Mouse (Mus musculus) midbrain, embryonic 12.5 days (tissue): Measurements from ENCODE around the gene Hrc. TPM values are rescaled to one million over a fixed set of nuclear protein-coding genes. Genes with fewer than 3 reads are reported as not detected.

Experiments
- ATAC-seq: fragments of 200-750 bp; cut with Nextera tagmentation; 2 replicates; pipeline ENCODE4 v1.8.0; 2017; ENCODE audit warnings: low read depth, moderate TSS enrichment, moderate library complexity; ENCODE audit not compliant: low FRiP score
- H3K27ac ChIP-seq: fragments of 300-500 bp; sonication (generic); replicated peaks from 2 replicates; pipeline ENCODE4 v1.5.1; 2016; ENCODE audit warnings: mild to moderate bottlenecking
- H3K27me3 ChIP-seq: fragments of 300-500 bp; sonication (generic); 2 replicates; pipeline ENCODE4 v1.6.1; 2016; ENCODE audit warnings: mild to moderate bottlenecking
- H3K36me3 ChIP-seq: fragments of 300-500 bp; sonication (generic); 2 replicates; pipeline ENCODE4 v1.6.1; 2016
- H3K4me1 ChIP-seq: fragments of 300-500 bp; sonication (generic); 2 replicates; pipeline ENCODE4 v1.6.1; 2016
- H3K4me2 ChIP-seq: fragments of 300-500 bp; sonication (generic); replicated peaks from 2 replicates; pipeline ENCODE4 v1.6.1; 2016; ENCODE audit warnings: mild to moderate bottlenecking, moderate library complexity
- H3K4me3 ChIP-seq: fragments of 300-500 bp; sonication (generic); 2 replicates; pipeline ENCODE4 v1.5.1; 2016; ENCODE audit warnings: mild to moderate bottlenecking
- H3K9ac ChIP-seq: fragments of 300-500 bp; sonication (generic); replicated peaks from 2 replicates; pipeline ENCODE4 v1.6.1; 2016; ENCODE audit warnings: mild to moderate bottlenecking, moderate library complexity
- H3K9me3 ChIP-seq: fragments of 300-500 bp; sonication (generic); 2 replicates; pipeline ENCODE4 v1.6.1; 2016; ENCODE audit warnings: mild to moderate bottlenecking
- WGBS: fragments of 180-500 bp; shearing (Covaris S2); methylation state at CpG from one replicate; pipeline ENCODE4 v1.1.7; 2016; 5-methylcytosine and 5-hydroxymethylcytosine counted together
- polyA plus RNA-seq: library from polyadenylated mRNA; unstranded; fragments of >200 nt; fragmentation: Nextera tagmentation; extraction: Ambion mirVana; gene quantifications from 2 replicates; pipeline ENCODE4 v1.2.1, GENCODE M21; 2016

The Hrc gene
- polyA plus RNA-seq, 1 experiment from 2014 or later: 0.24 TPM

GRCm38 (mm10) chr7:45369022-45369745 lies 34.1 kb downstream of the Hrc start:
- Histone ChIP-seq H3K4me2 (peak overlapping the region; percentile 89; the same call in 1 of the 2 replicates), H3K9me3 (no peaks in the 10 kb centered on the region), H3K4me3 (0 out of 2 replicates have a peak overlapping the region, but pooled peaks have one; percentile 46), H3K9ac (no peak overlapping the region), H3K36me3 (peaks cover 21% of the 10 kb centered on the region; the same call in 1 of the 2 replicates), H3K4me1 (peaks cover 39% of the 10 kb centered on the region), H3K27me3 (peaks cover 44% of the 10 kb centered on the region), H3K27ac (no peak overlapping the region)
- ATAC-seq: no peak
- 78% methylated on average over 16 of the region's 16 CpGs for WGBS

- Histone ChIP-seq H3K9me3 (no peaks in the 10 kb centered on the region), H3K4me3 (peak overlapping the region; percentile 46), H3K9ac (peak overlapping the region; percentile 62), H3K4me1 (peaks cover 39% of the 10 kb centered on the region), H3K4me2 (peak overlapping the region; percentile 89), H3K27ac (no peak overlapping the region), H3K27me3 (peaks cover 42% of the 10 kb centered on the region), H3K36me3 (peaks cover 26% of the 10 kb centered on the region)
- no peak; the same call in 1 of the 2 replicates for ATAC-seq
- 9% methylated on average over 52 of the region's 52 CpGs for WGBS
Measured at GRCm38 (mm10) chr7:45369836-45370474, 34.9 kb downstream of the Hrc start.

GRCm38 (mm10) chr7:45370475-45371311 lies 35.6 kb downstream of the Hrc start, which contains the start of gene Lin7b:
Gene Lin7b, minus strand, starts transcription at chr7:45370583.
- Histone ChIP-seq H3K36me3 (peaks cover 32% of the 10 kb centered on the region), H3K27ac (no peak within 1 kb of the TSS), H3K4me1 (peaks cover 32% of the 10 kb centered on the region)

GRCm38 (mm10) chr7:45372371-45372770 lies 37.3 kb downstream of the Hrc start:
- Histone ChIP-seq H3K4me3 (no peak overlapping the region), H3K4me2 (no peak overlapping the region), H3K4me1 (peaks cover 28% of the 10 kb centered on the region), H3K27ac (no peak overlapping the region), H3K9me3 (no peaks in the 10 kb centered on the region), H3K27me3 (peaks cover 40% of the 10 kb centered on the region), H3K36me3 (peaks cover 49% of the 10 kb centered on the region), H3K9ac (no peak overlapping the region)
- no peak for ATAC-seq
- WGBS: 86% methylated on average over 5 of the region's 5 CpGs

More at GRCm38 (mm10) chr7:45370475-45371311, 35.6 kb downstream of the Hrc start, which contains the start of gene Lin7b:
- Histone ChIP-seq H3K4me2 (peak within 1 kb of the TSS; percentile 89), H3K9me3 (no peaks in the 10 kb centered on the region), H3K9ac (peak within 1 kb of the TSS; percentile 62), H3K27me3 (peaks cover 40% of the 10 kb centered on the region), H3K4me3 (peak within 1 kb of the TSS; percentile 46)
- ATAC-seq: peak; percentile 31
- 12% methylated on average over 28 of the region's 28 CpGs for WGBS

- Histone ChIP-seq H3K4me3 (no peak overlapping the region), H3K4me2 (no peak overlapping the region), H3K4me1 (peaks cover 18% of the 10 kb centered on the region), H3K27ac (no peak overlapping the region), H3K36me3 (peaks cover 71% of the 10 kb centered on the region), H3K9me3 (no peaks in the 10 kb centered on the region), H3K9ac (no peak overlapping the region), H3K27me3 (peaks cover 23% of the 10 kb centered on the region)
- whole genome bisulfite sequencing: 94% methylated on average over 8 of the region's 8 CpGs
- ATAC-seq: no peak
Measured at GRCm38 (mm10) chr7:45374620-45375019, 39.5 kb downstream of the Hrc start.

GRCm38 (mm10) chr7:45376057-45376456 lies 41.0 kb downstream of the Hrc start:
- H3K4me3 ChIP-seq: no peak overlapping the region
- peaks cover 9% of the 10 kb centered on the region; the same call in 1 of the 2 replicates for H3K27me3 ChIP-seq
- no peak overlapping the region for H3K27ac ChIP-seq
- peaks cover 86% of the 10 kb centered on the region for H3K36me3 ChIP-seq
- H3K9me3 ChIP-seq: no peaks in the 10 kb centered on the region
- H3K4me2 ChIP-seq: no peak overlapping the region
- H3K9ac ChIP-seq: no peak overlapping the region
- ATAC-seq: no peak
- peaks cover 4% of the 10 kb centered on the region; the same call in 1 of the 2 replicates for H3K4me1 ChIP-seq
- 97% methylated on average over 1 of the region's 1 CpGs for WGBS

- Histone ChIP-seq H3K27ac (no peak overlapping the region), H3K4me3 (no peak overlapping the region), H3K9ac (no peak overlapping the region), H3K27me3 (no peaks in the 10 kb centered on the region), H3K36me3 (peaks cover 98% of the 10 kb centered on the region), H3K9me3 (no peaks in the 10 kb centered on the region), H3K4me2 (no peak overlapping the region), H3K4me1 (no peaks in the 10 kb centered on the region)
- 90% methylated on average over 3 of the region's 3 CpGs for WGBS
- no peak for ATAC-seq
Measured at GRCm38 (mm10) chr7:45386077-45386476, 51.0 kb downstream of the Hrc start.

Other genes with a start within 250 kb of the Hrc start
- 106 and 151 TPM in 2 replicates for gene Rcn3, start 243.1 kb upstream of the Hrc start, polyA plus RNA-seq
- 17.3 and 25.9 TPM in 2 replicates for gene Fcgrt, start 231.4 kb upstream of the Hrc start, polyA plus RNA-seq
- gene Rps11, start 210.9 kb upstream of the Hrc start, polyA plus RNA-seq: 1,160 and 1,195 TPM in 2 replicates
- gene Rpl13a, start 206.5 kb upstream of the Hrc start, polyA plus RNA-seq: 1,022 and 1,026 TPM in 2 replicates
- gene Gm45713, start 199.1 kb upstream of the Hrc start, polyA plus RNA-seq: 0.25 and 0.45 TPM in 2 replicates
- gene Flt3l, start 198.9 kb upstream of the Hrc start, polyA plus RNA-seq: 0.64 and 1.2 TPM in 2 replicates
- 92.3 and 103 TPM in 2 replicates for gene Pih1d1, start 181.0 kb upstream of the Hrc start, polyA plus RNA-seq
- gene Aldh16a1, start 180.7 kb upstream of the Hrc start, polyA plus RNA-seq: 38.0 and 39.4 TPM in 2 replicates
- gene Slc17a7, start 171.3 kb upstream of the Hrc start, polyA plus RNA-seq: 0.61 and 1.0 TPM in 2 replicates
- not detected in 2 replicates for gene Gfy, start 155.7 kb upstream of the Hrc start, polyA plus RNA-seq
- 1.3 and 2.4 TPM in 2 replicates for gene Pth2, start 154.3 kb upstream of the Hrc start, polyA plus RNA-seq
- gene Ccdc155, start 130.4 kb upstream of the Hrc start, polyA plus RNA-seq: 0.63 and 0.75 TPM in 2 replicates
- gene Dkkl1, start 123.1 kb upstream of the Hrc start, polyA plus RNA-seq: 1.0 and 1.4 TPM in 2 replicates
- 237 and 248 TPM in 2 replicates for gene Tead2, start 119.5 kb upstream of the Hrc start, polyA plus RNA-seq
- 1.3 and 1.7 TPM in 2 replicates for gene Cd37, start 96.2 kb upstream of the Hrc start, polyA plus RNA-seq
- 0.14 TPM in 1 of 2 replicates, not detected in the other for gene Slc6a16, start 94.2 kb upstream of the Hrc start, polyA plus RNA-seq
- gene Slc6a21, start 57.8 kb upstream of the Hrc start, polyA plus RNA-seq: not detected in 2 replicates
- 7.9 and 8.2 TPM in 2 replicates for gene Trpm4, start 1.5 kb upstream of the Hrc start, polyA plus RNA-seq
- gene Ppfia3, start 31.7 kb downstream of the Hrc start, polyA plus RNA-seq: 15.0 and 15.4 TPM in 2 replicates
- gene Lin7b, start 35.3 kb downstream of the Hrc start, polyA plus RNA-seq: 2.6 and 2.9 TPM in 2 replicates
- gene Snrnp70, start 60.5 kb downstream of the Hrc start, polyA plus RNA-seq: 294 and 300 TPM in 2 replicates
- not detected in 2 replicates for gene Kcna7, start 70.4 kb downstream of the Hrc start, polyA plus RNA-seq
- 0.22 and 0.43 TPM in 2 replicates for gene Ntf5, start 78.4 kb downstream of the Hrc start, polyA plus RNA-seq
- gene Lhb, start 85.5 kb downstream of the Hrc start, polyA plus RNA-seq: not detected in 2 replicates
- gene Gys1, start 99.6 kb downstream of the Hrc start, polyA plus RNA-seq: 29.7 and 32.4 TPM in 2 replicates
- gene Ruvbl2, start 102.8 kb downstream of the Hrc start, polyA plus RNA-seq: 140 and 153 TPM in 2 replicates
- 5,715 and 6,077 TPM in 2 replicates for gene Ftl1, start 124.6 kb downstream of the Hrc start, polyA plus RNA-seq
- gene Bax, start 131.6 kb downstream of the Hrc start, polyA plus RNA-seq: 241 and 250 TPM in 2 replicates
- gene Tulp2, start 146.6 kb downstream of the Hrc start, polyA plus RNA-seq: 0.22 TPM in 2 replicates
- not detected in 2 replicates for gene Gm45808, start 151.5 kb downstream of the Hrc start, polyA plus RNA-seq
- 3.2 and 3.6 TPM in 2 replicates for gene Dhdh, start 153.5 kb downstream of the Hrc start, polyA plus RNA-seq
- 102 and 106 TPM in 2 replicates for gene Nucb1, start 175.1 kb downstream of the Hrc start, polyA plus RNA-seq
- gene Ppp1r15a, start 191.0 kb downstream of the Hrc start, polyA plus RNA-seq: 15.4 and 18.5 TPM in 2 replicates
- gene Plekha4, start 191.0 kb downstream of the Hrc start, polyA plus RNA-seq: 0.70 and 0.96 TPM in 2 replicates
- gene Hsd17b14, start 219.6 kb downstream of the Hrc start, polyA plus RNA-seq: 0.78 TPM in 1 of 2 replicates, not detected in the other
- 23.2 and 23.8 TPM in 2 replicates for gene Bcat2, start 234.9 kb downstream of the Hrc start, polyA plus RNA-seq